Mouse (Mus musculus): ENCODE measurements around the gene Shisal2a. TPM values are rescaled to one million over a fixed set of nuclear protein-coding genes. Genes with fewer than 3 reads are reported as not detected.

Shisal2a gene
- total RNA-seq (2021): not detected
- long read RNA-seq, experiment 1: 0 reads
- long read RNA-seq, experiment 2: 0 reads

GRCm38 (mm10) chr4:108383183-108383714 is at the start of gene Shisal2a:
Gene Shisal2a (minus strand): TSS chr4:108383349.
- DNase-seq (ENCODE audit: low spot score in 2 of 2): no peak

DNA sequence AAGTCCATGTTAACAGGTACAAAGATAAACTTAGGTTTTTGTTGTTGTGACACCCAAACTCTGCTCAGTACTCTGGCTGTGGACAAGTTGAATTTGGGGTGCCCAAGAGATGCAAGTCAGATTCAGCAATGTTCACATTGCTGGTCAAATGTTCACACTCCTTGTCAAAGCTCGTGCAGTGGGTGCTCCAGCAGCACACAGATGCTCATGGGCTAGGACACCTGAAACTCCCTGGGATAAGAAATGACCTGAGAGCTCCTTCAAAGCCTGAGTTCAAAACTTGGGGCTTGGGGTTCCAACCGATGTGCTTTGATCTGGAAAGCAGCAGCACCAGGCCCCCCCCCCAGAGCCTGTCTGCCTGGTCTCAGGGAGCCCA is 48.4 kb upstream of the Shisal2a start:
- DNase-seq (ENCODE audit: low spot score in 2 of 2): no peak

GRCm38 (mm10) chr4:108430656-108431560 is 47.8 kb upstream of the Shisal2a start:
- DNase-seq (ENCODE audit: low spot score in 2 of 2): no peak

- no peak for DNase-seq (ENCODE audit: low spot score in 2 of 2)
Measured at GRCm38 (mm10) chr4:108428341-108428721, 45.2 kb upstream of the Shisal2a start.

DNA sequence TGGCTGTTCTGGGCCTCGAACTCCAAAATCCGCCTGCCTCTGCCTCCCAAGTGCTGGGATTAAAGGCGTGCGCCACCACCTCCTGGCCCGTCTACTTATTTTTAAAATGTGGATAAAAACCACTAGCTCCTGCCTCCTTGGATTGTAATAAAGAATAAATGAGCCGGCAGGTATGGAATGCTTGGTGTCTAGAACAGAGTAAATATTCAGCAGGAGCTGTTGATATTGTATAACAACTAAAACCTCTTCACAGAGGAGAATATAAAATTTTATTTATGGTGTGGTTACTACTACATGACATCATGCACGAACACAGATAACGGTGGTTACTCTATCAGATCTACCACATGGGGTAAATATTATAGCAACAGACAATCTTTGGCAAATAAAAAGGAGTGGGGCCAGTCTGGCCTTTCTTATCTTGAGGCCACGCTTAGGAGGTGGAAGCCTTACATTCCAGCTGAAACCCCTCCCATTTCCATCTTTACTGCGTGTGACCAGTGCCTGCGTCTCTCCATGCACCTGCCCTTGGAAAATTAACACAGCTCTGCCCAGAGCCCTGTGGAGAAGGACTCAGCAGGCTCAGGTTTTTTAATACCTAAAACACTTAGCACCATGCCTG is 44.7 kb upstream of the Shisal2a start:
- DNase-seq (ENCODE audit: low spot score in 2 of 2): no peak

GRCm38 (mm10) chr4:108424587-108424986 is 41.4 kb upstream of the Shisal2a start:
- no peak for DNase-seq (ENCODE audit: low spot score in 2 of 2)

- DNase-seq (ENCODE audit: low spot score in 2 of 2): no peak
Measured at GRCm38 (mm10) chr4:108407621-108408020, 24.5 kb upstream of the Shisal2a start.

DNA sequence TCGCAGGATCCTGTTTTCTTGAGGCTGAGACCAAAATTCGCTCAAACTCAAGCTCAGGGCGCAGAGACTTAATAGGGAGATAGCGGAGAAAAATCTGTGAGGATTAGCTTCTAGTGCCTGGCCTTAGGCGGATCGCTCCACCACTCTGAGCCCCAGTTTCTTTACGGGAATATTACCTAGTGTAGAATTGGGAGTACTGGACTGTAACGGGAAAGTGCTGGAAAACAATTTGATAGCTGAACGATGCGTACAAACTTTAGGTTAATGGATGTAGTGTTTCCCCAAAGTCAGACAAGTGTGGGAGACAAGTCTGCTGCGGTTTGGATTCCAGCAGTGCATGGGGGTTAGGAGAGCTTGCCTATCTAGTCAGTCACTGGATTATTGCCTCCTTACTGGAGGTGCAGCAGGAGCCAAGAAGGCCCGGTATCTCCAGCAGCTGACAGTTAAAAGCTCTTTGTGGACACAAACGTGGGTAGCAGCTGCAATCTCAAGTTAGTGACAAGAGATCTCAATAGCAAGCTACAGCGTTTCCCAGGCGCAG is 23.8 kb upstream of the Shisal2a start, which contains the start of gene Gpx7:
Gene Gpx7, minus strand, starts transcription at position 101 of the 541 bp plus-strand sequence.
- DNase-seq (ENCODE audit: low spot score in 2 of 2): no peak

GRCm38 (mm10) chr4:108406138-108406860 is 23.1 kb upstream of the Shisal2a start:
- DNase-seq (ENCODE audit: low spot score in 2 of 2): peak; percentile 41 to 66

GRCm38 (mm10) chr4:108405766-108406137 is 22.6 kb upstream of the Shisal2a start:
- DNase-seq (ENCODE audit: low spot score in 2 of 2): peak in 1 of 2 experiments; percentile 4

GRCm38 (mm10) chr4:108403861-108404635 is 20.9 kb upstream of the Shisal2a start:
- no peak for DNase-seq (ENCODE audit: low spot score in 2 of 2)

- no peak for DNase-seq (ENCODE audit: low spot score in 2 of 2)
Measured at GRCm38 (mm10) chr4:108400395-108400794, 17.2 kb upstream of the Shisal2a start.

GRCm38 (mm10) chr4:108394236-108394635 is 11.1 kb upstream of the Shisal2a start:
- no peak for DNase-seq (ENCODE audit: low spot score in 2 of 2)

- DNase-seq (ENCODE audit: low spot score in 2 of 2): no peak
Measured at GRCm38 (mm10) chr4:108392558-108392957, 9.4 kb upstream of the Shisal2a start.

GRCm38 (mm10) chr4:108391124-108391523 is 8.0 kb upstream of the Shisal2a start:
- no peak for DNase-seq (ENCODE audit: low spot score in 2 of 2)

DNA sequence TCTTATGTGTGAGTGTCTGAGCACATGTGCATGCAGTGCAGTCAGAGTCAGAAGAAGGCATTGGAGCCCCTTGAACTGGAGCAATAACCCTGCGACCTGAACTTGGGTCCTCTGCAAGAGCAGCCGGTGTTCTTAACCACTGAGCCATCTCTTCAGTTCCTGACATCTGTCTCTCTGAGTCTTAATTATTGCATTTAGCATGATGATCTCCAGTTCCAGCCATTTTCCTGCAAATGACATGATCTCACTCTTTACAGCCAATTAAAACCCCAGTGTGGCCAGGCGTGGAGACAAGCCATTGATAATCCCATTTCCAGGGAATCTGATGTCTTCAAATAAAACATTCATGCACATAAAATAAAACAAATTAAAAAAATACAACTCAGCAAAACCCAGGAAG is 5.6 kb upstream of the Shisal2a start:
- no peak for DNase-seq (ENCODE audit: low spot score in 2 of 2)

GRCm38 (mm10) chr4:108387681-108388253 is 4.6 kb upstream of the Shisal2a start:
- DNase-seq (ENCODE audit: low spot score in 2 of 2): peak; percentile 28 to 35

GRCm38 (mm10) chr4:108387106-108387505 is 4.0 kb upstream of the Shisal2a start:
- DNase-seq (ENCODE audit: low spot score in 2 of 2): no peak

DNA sequence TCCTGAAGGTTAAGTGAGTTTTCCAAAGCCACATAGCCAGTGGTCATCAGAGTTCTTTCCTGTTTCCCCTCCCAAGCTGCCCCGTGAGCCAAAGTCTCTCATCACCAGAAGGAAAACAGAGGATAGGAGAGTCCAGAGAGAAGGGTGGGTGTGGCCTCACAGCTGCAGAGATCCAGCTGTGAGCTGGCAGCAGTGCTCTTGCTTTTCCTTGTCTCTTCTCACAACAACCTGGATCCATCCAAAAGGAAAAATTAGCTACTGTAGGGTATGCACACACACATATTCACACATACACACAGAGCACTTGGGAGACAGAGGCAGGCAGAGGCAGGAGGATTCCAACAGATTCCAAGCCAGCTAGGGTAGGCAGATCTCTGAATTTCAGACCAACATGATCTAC is 2.9 kb upstream of the Shisal2a start:
- no peak for DNase-seq (ENCODE audit: low spot score in 2 of 2)

DNA sequence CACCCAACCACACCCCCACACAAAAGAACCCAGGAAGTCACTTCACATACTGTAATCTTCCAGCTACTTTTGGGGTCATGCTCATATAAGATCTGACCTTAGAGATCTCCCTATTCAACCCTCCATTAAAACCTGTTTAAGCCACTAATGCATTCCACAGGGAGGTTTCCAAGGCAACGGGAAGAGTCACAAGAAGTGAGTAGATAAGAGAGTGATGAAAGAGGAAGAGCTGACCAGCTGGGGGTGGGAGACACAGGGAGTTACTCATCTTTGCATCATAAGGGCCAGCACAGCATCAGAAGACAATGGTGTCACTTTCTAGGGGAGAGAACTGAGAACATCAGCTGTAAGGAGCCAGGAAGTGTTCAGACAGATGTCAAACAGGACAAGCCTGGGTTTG is 3.0 kb downstream of the Shisal2a start:
- DNase-seq (ENCODE audit: low spot score in 2 of 2): no peak

All from layer of hippocampus, postnatal 14 days (tissue).